Mouse (Mus musculus): Measurements from ENCODE around the gene B4galt3. TPM values are rescaled to one million over a fixed set of nuclear protein-coding genes. Genes with fewer than 3 reads are reported as not detected.
"Not testable (repeated sequence)": the region's sequence is repeated elsewhere in the genome, so short reads cannot be mapped to it uniquely, and the experiment has no call there.

The B4galt3 gene
- total RNA-seq, 1 experiment from 2014 or later: 32.4 TPM

DNA sequence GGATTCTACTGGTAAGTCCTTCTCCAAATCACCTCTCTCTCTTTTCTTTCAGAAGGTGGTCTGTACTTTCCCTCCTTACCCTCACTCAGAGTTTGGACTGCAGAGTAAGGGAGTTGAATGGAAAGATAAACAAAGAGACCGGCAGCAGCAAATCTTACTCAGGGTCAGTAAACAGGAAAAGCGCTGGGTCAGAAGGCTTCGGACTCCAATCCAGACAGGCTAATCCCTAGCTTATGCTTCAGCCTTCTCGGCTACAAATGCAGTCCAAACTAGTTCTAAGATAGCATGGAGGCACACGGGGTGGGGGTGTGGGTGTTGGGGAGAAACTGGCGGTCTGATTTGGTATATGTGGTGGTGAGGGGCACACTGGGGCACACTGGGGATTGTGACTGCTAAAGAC, 32.7 kb upstream of the B4galt3 start:
- ATAC-seq (replicated peaks; ENCODE audit: insufficient number of reproducible peaks, low FRiP score, low TSS enrichment, poor library complexity, severe bottlenecking): no peak

DNA sequence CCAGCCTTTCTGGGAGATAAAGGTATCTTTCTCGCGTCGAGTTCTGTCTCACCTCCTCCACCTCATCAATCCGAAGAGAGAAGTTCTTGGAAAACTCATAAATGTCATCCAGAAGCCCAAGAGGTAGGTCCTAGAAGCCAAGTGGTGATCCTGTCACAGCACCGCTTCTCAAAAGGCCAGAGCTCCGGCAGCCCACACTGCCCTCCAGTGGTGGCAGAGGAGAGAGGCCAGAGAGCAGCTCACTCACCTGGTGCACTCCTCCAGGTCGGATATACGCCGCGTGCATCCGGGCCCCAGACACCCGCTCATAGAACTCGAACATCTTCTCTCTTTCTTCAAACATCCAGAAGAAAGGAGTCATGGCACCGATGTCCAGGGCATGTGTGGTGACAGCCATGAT, 31.7 kb upstream of the B4galt3 start:
- ATAC-seq (replicated peaks; ENCODE audit: insufficient number of reproducible peaks, low FRiP score, low TSS enrichment, poor library complexity, severe bottlenecking): peak; percentile 70

DNA sequence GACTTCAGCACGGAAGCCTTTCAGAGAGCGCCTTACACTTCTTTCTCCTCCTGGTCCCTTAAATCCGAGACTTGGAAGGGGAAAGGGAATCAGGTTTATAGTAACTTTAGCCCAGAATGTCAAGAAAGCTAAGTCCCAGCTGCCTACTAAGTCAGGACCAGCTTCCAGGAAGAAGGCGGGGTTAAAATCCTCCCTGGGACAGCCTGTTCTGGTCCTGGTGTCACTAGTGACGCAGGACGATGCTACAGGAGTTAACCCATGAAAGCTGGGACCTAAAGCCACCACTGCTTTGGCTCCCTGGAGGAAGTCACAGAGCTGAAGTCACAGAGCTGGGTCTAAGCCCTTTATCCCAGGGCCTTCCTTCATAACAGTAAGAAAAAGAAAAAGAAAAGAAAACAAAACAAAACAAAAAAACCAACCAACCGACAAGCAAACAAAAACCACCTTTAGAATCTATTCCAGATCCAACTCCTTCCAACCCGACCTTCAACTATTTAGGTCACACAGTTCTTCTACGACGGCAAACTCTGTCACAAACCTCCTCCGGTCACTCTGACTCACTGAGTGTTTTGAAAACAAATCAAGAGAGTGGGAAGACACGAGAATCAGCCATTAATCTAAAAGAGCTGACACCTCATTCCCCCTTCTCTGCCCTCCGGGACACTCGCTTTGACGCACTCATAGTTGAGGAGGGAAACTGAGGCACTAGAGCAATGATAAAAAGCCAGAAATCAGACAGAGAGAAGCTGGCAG, 30.0 kb upstream of the B4galt3 start:
- ATAC-seq (replicated peaks; ENCODE audit: insufficient number of reproducible peaks, low FRiP score, low TSS enrichment, poor library complexity, severe bottlenecking): no peak

DNA sequence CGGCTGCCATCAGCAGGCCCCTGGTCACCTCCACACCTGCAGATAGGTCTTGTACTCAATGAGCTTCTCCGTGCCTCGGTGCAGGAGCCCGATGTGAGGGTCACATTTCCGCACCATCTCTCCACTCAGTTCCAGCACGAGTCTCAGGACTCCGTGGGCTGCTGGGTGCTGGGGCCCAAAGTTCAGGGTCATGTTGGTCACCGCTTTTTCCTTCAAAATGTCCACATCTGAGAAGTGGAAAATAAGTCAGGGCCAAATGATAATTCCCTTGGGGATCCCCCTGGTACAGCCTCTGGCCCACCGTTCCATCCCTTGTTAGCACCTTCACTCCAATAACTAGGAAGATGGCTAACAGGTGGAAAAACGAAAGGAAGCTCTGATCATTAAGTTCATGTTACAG, 29.2 kb upstream of the B4galt3 start:
- no peak for ATAC-seq (replicated peaks; ENCODE audit: insufficient number of reproducible peaks, low FRiP score, low TSS enrichment, poor library complexity, severe bottlenecking)

DNA sequence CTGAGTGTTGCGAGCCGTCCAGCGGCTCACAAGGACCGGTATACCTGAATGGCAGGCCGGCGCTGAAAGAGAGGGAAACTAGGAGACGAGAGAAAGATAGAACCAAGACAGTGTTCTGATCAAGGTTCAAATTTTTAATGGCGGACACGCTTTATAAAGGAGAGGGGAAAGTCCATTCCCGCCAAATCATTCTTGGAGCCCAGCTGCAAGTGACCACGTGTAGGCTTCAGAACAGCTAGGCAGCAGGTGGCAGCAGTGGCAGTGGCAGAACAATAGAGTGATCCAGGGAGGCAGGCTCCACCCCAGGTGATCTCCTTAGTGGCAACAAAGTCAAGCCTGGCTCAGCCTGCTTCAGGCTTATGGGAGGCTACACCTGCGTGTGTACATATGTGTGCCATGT, 28.2 kb upstream of the B4galt3 start:
- not testable (repeated sequence) for ATAC-seq (replicated peaks; ENCODE audit: insufficient number of reproducible peaks, low FRiP score, low TSS enrichment, poor library complexity, severe bottlenecking)

DNA sequence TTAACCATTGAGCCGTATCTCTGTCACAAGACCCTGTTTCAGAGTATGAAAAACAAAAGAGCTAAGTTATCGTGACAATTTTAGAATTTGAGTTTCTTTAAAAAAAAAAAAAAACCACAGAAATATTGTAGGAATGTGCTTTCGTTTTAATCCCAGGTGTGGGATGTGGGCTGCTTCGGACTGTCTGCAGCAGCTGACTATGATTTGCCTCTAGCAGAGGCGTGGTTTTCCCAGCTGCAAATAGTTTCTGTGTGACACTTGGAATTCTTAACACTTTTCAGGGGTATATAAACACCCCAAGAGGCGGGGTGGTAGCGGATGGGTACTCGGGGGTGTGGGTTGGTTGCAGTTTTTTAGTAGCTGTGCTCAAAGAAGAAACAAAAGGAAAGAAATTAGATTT, 24.8 kb upstream of the B4galt3 start:
- ATAC-seq (replicated peaks; ENCODE audit: insufficient number of reproducible peaks, low FRiP score, low TSS enrichment, poor library complexity, severe bottlenecking): no peak

DNA sequence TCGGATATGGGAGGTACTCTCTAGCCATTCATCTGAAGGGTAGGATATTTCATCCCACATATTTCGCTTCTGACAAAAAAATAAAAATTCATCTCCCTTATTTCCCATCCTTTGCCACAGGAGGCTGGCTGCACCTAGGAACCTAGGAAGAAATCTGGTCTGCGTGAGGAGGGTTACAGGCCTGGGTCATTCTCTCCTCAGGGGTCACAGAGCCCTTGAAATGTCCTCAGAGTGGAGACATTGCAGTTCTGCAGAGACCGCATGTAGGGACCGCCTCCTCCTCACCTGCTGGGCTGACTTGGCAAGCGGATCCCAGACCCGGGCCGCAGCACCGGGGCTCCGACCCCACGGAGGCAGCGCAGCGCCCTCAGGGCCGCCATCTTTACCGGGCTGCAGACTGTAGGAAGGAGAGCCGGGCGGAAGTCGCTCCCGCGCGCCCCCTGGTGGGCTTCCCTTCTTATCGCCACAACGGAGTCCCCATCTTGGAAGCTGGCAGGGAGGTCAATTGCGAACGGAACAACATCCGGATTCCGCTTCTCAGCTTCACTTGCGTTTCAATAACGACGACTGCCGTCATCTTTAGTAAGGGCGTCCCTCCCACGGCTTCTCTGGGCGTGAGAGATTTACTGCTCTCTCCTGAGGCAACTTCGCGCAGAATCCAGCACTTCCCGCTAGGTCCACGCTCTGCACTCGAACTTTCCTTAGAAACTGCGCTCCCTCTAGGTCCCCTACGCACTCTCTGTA, 23.2 kb upstream of the B4galt3 start:
- peak; percentile 98 for ATAC-seq (replicated peaks; ENCODE audit: insufficient number of reproducible peaks, low FRiP score, low TSS enrichment, poor library complexity, severe bottlenecking)

DNA sequence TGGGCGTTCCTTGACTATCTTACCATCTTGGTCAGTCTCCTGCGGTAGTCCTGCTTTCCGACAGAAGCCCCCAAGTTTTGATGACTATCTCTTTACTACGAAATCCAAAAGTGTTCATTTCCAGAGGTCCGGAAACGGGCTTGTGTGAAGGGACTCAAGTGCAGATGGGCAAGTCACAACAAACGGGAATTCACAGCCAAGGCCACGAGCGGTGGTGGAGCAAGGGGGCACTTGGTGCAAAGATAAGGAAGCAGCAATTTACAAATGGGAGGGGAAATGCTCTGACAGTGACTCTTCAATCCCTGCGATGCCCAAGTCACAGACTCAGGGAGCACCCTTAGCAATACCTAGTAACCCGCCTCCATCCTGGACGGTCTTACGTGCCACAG, 22.7 kb upstream of the B4galt3 start:
- no peak for ATAC-seq (replicated peaks; ENCODE audit: insufficient number of reproducible peaks, low FRiP score, low TSS enrichment, poor library complexity, severe bottlenecking)

DNA sequence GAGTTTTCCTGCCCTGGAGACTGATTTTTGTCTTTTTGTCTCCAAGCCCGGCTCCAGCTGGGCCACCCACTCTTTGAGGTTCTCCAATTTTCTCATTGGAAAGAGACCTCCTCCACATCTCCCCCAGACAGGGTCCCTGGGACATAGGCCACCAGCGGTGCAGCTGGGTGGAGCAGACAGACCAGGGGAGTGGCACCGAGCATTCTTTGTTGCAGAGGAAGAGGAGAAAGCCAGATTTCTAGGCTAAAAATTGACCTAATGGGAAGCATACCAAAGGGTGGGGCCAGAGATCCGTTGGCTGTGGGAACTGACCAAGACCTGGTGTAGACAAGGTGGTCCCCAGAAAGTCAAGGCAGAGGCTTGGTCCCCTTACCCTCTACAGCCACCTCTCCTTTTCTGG, 22.2 kb upstream of the B4galt3 start:
- ATAC-seq (replicated peaks; ENCODE audit: insufficient number of reproducible peaks, low FRiP score, low TSS enrichment, poor library complexity, severe bottlenecking): no peak

DNA sequence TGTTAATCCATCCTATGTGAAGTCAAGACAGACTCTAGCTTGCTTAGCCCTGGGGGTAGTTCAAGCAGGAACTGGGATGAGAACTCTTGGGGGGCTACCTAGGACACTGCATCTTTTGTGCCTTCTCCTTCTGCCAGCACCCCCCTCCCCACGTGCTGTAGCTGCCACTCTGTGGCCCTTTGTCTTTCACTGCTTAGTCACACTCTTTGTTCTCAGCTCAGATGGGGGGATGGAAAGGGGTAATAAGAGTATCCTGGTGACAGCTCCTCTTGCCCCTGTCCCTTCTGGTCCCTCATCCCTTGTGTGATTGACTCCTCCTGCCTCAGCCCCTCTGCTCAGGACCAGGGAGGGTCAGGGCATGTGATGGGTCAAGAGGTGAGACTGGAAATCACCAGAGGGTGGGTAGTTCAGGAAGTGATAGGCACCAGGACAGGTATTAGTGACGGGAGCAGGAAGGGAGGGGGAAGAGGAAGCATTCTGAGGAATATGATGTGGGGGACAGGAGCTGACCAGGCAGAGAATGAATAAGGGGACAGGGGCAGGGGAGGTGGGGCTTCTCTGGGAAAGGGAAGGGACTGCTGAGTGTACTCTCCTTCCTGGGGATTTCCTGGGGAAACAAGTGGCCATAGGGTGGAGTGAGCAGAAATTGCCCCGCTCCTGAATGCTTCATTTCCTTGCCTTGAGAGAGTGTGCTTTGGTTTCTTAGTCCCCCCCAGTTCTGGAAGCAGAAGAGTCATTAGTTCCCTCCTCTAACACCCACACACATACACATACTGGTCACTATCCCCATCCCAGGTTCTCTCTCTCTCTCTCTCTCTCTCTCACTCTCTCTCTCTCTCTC, 21.5 kb upstream of the B4galt3 start:
- no peak for ATAC-seq (replicated peaks; ENCODE audit: insufficient number of reproducible peaks, low FRiP score, low TSS enrichment, poor library complexity, severe bottlenecking)

DNA sequence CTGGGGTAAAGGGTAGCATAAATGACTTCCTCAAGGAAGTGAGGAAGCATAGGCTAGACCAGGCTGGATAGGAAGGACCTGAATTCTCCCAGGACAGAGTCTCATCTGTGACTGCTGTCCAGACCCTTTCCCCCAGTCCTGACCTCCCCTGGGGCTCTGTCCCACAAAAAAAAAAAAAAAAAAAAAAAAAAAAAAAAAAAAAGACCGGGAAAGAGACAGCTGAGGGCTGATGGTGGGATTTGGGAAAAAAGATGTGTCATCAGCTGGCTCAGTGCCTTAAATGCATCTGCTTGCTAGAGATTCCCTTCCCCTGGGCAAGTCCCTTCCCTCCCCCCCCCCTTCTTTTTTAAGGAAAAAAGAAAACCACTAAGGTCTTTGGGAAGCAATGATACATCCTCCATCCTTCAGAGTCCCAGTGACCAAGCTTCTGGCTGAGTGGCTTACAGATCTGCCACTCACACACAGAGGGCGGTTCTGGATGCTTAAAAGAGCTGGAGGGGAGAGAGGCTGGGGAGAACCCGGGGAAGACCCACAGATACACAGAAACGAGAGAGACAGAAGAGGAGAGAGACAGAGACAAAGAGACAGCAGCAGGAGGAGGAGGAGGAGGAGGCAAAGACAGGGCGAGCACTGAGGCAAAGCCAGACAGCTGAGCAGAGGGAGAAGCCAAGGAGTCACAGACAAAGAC, 20.1 kb upstream of the B4galt3 start, which contains the start of gene Adamts4:
Adamts4 (plus strand) TSS at position 509 of the 688 bp plus-strand sequence.
- ATAC-seq (replicated peaks; ENCODE audit: insufficient number of reproducible peaks, low FRiP score, low TSS enrichment, poor library complexity, severe bottlenecking): no peak

DNA sequence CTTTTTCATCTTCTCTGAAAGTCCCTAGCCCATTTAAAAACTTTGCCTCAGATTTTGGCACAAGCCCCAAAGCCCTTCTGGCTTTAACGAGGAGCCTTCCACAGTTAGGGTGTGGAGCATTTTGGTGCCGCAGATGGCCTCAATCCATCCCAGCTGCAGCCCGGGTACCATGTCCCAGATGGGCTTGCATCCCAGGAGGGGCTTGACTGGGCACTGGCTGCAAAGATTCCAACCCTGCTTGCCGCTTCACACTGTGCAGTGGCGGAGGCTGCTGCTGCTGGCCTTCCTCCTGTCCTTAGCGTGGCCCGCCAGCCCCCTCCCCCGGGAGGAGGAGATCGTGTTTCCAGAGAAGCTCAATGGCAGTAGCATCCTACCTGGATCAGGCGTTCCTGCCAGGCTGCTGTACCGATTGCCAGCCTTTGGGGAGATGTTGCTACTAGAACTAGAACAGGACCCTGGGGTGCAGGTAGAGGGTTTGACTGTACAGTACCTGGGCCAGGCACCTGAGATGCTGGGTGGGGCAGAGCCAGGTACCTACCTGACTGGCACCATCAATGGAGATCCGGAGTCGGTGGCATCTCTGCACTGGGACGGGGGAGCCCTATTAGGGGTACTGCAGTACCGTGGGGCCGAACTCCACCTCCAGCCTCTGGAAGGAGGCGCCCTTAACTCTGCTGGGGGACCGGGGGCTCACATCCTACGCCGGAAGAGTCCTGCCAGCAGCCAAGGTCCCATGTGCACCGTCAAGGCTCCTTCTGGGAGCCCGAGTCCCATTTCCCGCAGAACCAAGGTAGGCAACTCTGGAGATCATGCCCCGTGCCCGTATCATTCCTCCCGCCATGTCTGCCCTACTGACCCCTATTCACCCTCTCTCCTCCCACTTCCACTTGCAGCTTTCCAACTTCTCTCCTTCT, 19.2 kb upstream of the B4galt3 start, which contains the start of gene Ndufs2:
Ndufs2 (minus strand) TSS at position 709 of the 914 bp plus-strand sequence.
- no peak for ATAC-seq (replicated peaks; ENCODE audit: insufficient number of reproducible peaks, low FRiP score, low TSS enrichment, poor library complexity, severe bottlenecking)

DNA sequence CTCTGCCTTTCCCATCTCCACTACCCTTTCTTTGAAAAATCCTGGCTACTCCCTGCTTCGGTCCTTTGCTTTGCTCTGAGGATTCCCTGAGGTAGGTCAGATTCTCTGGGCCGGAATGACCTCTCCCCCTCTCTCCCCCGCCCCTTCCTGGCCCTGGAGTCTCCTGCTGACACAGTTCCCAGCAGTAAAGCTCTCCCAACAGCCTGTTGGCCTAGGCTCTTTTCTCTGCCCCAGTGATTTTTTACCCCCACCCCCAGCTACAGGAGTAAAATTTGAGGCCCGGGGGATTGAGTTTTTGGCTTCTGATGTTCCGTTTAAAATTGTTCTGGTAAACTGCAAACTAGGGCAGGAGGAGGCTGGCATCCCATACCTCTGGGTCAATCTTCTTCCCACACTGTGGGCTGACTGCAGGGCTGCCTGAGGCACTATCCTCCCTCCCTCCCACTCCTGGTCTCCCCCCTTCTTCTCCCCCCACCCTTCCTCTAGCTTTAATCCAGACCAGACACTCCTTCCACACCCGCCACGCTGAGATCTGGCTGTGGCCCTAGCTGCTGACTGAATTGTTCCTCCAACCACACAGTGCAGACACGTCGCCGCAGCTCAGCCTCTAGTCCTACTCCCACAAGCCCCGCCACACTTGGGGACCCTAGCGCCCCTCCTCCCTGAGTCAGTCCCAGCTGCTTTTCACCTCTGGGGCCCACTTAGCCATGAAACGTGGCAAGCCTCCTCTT, 18.4 kb upstream of the B4galt3 start:
- ATAC-seq (replicated peaks; ENCODE audit: insufficient number of reproducible peaks, low FRiP score, low TSS enrichment, poor library complexity, severe bottlenecking): no peak

DNA sequence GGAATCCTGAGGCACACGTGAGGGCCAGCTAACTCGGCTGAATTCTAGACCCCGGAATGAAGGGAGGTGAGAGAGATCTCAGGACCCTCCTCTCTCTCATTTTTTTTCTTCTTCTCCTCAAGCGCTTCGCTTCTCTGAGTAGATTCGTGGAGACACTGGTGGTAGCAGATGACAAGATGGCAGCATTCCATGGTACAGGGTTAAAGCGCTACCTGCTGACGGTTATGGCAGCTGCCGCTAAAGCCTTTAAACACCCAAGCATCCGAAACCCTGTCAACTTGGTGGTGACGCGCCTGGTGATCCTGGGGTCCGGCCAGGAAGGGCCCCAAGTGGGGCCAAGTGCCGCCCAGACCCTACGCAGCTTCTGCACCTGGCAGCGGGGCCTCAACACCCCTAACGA, 17.7 kb upstream of the B4galt3 start:
- ATAC-seq (replicated peaks; ENCODE audit: insufficient number of reproducible peaks, low FRiP score, low TSS enrichment, poor library complexity, severe bottlenecking): no peak

DNA sequence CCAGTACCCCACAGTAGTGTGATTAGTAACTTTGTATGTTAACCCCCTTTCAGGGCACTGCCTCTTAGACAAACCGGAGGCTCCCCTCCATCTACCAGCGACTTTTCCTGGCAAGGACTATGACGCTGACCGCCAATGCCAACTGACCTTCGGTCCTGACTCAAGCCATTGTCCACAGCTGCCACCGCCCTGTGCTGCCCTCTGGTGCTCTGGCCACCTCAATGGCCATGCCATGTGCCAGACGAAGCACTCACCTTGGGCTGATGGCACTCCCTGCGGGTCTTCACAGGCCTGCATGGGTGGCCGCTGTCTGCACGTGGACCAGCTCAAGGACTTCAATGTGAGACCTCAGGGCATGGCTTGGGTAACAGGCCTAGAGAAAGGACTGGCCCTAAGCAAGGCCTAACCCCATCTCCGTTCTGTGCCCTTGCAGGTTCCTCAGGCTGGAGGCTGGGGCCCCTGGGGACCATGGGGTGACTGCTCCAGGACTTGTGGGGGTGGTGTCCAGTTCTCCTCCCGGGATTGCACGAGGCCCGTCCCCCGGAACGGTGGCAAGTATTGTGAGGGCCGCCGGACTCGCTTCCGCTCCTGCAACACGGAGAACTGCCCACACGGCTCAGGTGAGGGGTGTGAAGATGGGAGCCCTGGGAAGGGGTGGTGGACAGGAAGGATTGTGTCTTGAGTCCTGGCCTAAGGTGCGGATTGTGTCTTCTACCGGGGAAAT, 13.9 kb upstream of the B4galt3 start:
- no peak for ATAC-seq (replicated peaks; ENCODE audit: insufficient number of reproducible peaks, low FRiP score, low TSS enrichment, poor library complexity, severe bottlenecking)

DNA sequence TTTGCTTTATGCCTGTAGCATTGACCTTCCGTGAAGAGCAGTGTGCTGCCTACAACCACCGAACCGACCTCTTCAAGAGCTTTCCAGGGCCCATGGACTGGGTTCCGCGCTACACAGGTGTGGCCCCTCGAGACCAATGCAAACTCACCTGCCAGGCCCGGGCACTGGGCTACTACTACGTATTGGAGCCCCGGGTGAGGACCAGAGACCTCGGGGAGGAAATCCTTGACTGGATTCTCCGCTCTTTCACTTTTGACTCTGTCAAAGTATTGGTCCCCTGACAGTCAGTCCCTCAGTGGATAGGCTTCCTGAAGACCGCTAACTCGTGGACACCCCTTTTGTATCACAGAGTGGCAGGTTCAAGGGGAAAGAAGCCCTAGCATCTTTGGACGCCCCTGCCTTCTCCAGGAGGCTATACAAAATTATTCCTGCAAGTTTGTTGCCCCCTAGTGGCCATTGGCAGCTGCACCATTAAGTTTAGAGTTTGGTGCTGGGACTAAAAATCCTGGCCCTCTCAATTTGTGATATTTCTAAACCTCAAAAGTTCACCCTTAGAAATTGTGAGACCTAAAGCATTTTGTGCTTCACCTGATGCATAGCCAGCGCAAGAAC, 13.1 kb upstream of the B4galt3 start:
- ATAC-seq (replicated peaks; ENCODE audit: insufficient number of reproducible peaks, low FRiP score, low TSS enrichment, poor library complexity, severe bottlenecking): peak; percentile 44; the same call in 1 of the 2 replicates
